Mouse (Mus musculus) olfactory bulb, adult 2 months (tissue): Measurements from ENCODE around the gene Smg6. TPM values are rescaled to one million over a fixed set of nuclear protein-coding genes. Genes with fewer than 3 reads are reported as not detected.
A peak's percentile ranks its signal among the peaks of the same experiment; 100 is the strongest.
"Not testable (repeated sequence)": the region's sequence is repeated elsewhere in the genome, so short reads cannot be mapped to it uniquely, and the experiment has no call there.

Source experiments
- H3K27ac ChIP-seq: fragments of 200-500 bp; 2 replicates; pipeline ENCODE4 v1.5.1; 2012; ENCODE audit warnings: low read depth, low read length; ENCODE audit not compliant: insufficient read depth
- H3K4me1 ChIP-seq: fragments of 200-500 bp; 2 replicates; pipeline ENCODE4 v1.6.1; 2012; ENCODE audit warnings: low read length; ENCODE audit not compliant: control insufficient read depth, insufficient read depth
- H3K4me3 ChIP-seq: fragments of 200-500 bp; 2 replicates; pipeline ENCODE4 v1.5.1; 2012; ENCODE audit warnings: mild to moderate bottlenecking, low read depth, low read length, moderate library complexity; ENCODE audit not compliant: insufficient read depth
- CTCF ChIP-seq: fragments of 200-500 bp; IDR thresholded peaks from 2 replicates; pipeline ENCODE4 v1.5.1; 2012; ENCODE audit warnings: low read depth, mild to moderate bottlenecking, low read length, moderate library complexity; ENCODE audit not compliant: insufficient read depth
- POLR2A ChIP-seq: fragments of 200-500 bp; IDR thresholded peaks from 2 replicates; pipeline ENCODE4 v1.6.1; 2012; ENCODE audit warnings: mild to moderate bottlenecking, low read depth, low read length, moderate library complexity; ENCODE audit not compliant: insufficient read depth
- WGBS: fragments of 180-500 bp; shearing (Covaris S2); methylation state at CpG from one replicate; pipeline ENCODE4 v1.1.7; 2018; 5-methylcytosine and 5-hydroxymethylcytosine counted together
- polyA plus RNA-seq: library from polyadenylated mRNA; stranded (reverse); fragments of >200 nt; gene quantifications from 2 replicates; pipeline ENCODE4 v1.2.4, GENCODE M21; 2012; ENCODE audit warnings: low replicate concordance; ENCODE audit not compliant: missing spikeins, insufficient read depth, insufficient read length

The Smg6 gene
- polyA plus RNA-seq, 1 experiment: 86.4 TPM

GRCm38 (mm10) chr11:75000869-75001653, 75.4 kb downstream of the Smg6 start:
- Histone ChIP-seq H3K4me3 (no peak overlapping the region), H3K27ac (no peak overlapping the region), H3K4me1 (no peaks in the 10 kb centered on the region)
- TF ChIP-seq POLR2A (no peak), CTCF (no peak)
- WGBS: 58% methylated on average over 10 of the region's 10 CpGs

DNA sequence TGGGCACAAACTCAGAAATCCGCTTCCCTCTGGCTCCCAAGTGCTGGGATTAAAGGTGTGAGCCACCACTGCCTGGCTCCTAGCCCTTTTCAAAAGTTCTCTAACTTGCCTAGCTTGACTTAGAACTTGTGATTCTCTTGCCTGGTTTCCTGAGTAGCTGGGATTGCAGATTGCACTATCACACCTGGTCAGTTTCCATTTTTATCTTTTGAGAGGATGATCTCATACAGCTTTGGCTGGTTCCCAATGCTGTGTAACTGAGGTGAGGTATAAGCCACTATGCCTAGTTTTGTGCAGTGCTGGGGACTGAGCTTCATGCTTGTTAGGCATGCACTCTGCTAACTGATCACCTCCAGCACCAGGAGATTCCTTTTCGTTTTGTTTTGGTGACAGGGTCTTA, 82.6 kb downstream of the Smg6 start:
- Histone ChIP-seq H3K4me1 (peaks cover 4% of the 10 kb centered on the region), H3K27ac (no peak overlapping the region), H3K4me3 (no peak overlapping the region)
- TF ChIP-seq CTCF (no peak), POLR2A (no peak)
- WGBS: 78% methylated on average over 2 of the region's 2 CpGs

DNA sequence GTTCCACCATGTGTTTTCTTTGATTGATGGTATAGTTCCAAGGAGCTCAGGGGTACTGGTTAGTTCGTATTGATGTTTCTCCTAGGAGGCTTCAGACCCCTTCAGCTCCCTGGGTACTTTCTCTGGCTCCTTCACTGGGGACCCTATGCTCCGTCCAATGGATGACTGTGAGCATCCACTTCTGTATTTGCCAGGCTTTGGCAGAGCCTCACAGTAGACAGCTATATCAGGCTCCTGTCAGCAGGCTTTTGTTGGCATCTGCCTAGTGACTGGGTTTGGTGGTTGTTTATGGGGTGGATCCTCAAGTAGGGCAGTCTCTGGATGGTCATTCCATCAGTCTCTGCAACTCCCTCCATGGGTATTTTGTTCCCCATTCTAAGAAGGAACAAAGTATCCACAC, 83.9 kb downstream of the Smg6 start:
- not testable (repeated sequence) for H3K27ac ChIP-seq, H3K4me3 ChIP-seq
- peaks cover 10% of the 10 kb centered on the region for H3K4me1 ChIP-seq
- 90% methylated on average over 2 of the region's 2 CpGs for WGBS

DNA sequence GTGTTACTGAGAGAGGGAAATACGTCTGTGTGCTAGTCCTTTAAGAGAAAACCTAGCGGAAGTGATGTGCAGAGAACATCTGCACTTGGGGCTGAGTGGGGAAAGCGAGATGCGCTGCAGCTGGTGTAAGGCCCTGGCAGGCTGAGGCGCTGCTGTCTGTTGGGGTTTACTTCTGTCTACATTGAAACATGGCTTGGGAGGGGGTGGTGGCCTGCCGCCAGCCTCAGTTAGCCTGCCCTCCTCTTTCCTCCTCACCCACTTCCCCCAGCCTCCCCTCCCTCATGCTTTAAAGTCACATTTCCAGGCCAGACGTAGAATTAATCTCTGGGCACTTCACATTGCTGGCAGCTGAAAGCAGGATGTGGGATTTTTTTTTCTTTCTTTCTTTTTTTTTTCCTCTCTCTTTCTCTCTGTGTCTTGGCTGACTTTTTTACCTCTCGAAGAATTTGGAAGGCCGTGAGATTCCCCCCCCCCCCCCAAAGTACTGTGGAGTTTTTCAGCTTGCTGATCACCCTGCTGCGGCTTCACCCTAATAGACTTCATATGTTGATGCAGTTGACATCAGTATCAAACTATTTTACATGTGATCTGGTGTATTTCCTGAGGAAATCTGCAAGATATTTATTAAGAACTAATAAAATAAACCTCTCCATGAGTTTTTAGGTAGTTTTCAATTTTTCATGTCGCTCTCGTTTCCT, 87.5 kb downstream of the Smg6 start:
- H3K4me3 ChIP-seq: peak overlapping the region; percentile 27
- TF ChIP-seq CTCF: no peak
- TF ChIP-seq POLR2A: no peak
- WGBS: 9% methylated on average over 12 of the region's 12 CpGs
- peaks cover 19% of the 10 kb centered on the region for H3K4me1 ChIP-seq
- H3K27ac ChIP-seq: peak overlapping the region; percentile 75

GRCm38 (mm10) chr11:75013764-75014695, 88.4 kb downstream of the Smg6 start:
- no peak for TF ChIP-seq POLR2A
- WGBS: 69% methylated on average over 12 of the region's 12 CpGs
- Histone ChIP-seq H3K4me3 (no peak overlapping the region), H3K27ac (peak overlapping the region; percentile 70; the same call in 1 of the 2 replicates), H3K4me1 (peaks cover 19% of the 10 kb centered on the region)

GRCm38 (mm10) chr11:75014816-75015215, 89.2 kb downstream of the Smg6 start:
- peak overlapping the region; percentile 70 for H3K27ac ChIP-seq
- no peak overlapping the region for H3K4me3 ChIP-seq
- TF ChIP-seq CTCF (no peak), POLR2A (no peak)
- 47% methylated on average over 4 of the region's 4 CpGs for WGBS
- H3K4me1 ChIP-seq: peaks cover 19% of the 10 kb centered on the region

DNA sequence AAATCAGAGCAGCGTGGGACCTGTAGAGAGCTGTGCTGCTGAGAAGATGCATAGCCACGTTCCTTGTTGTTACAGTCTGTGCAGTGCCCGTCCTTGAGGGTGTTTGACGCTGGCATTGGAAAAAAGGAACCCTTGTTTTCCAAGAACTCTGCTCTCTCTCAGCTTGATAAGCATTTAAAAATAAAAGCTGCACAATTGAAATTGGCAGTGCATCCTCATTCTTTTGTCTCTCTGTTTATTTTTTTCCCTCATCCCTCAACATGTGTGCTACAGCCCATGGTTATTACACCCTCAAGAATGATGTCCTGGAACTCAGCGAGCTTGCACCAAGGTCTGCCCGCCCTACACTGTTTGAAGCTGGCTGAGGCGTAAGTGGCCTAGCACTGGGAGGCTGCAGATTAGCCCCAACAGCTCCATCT, 89.8 kb downstream of the Smg6 start:
- 11% methylated on average over 7 of the region's 7 CpGs for WGBS
- Histone ChIP-seq H3K27ac (peak overlapping the region; percentile 70), H3K4me1 (peaks cover 19% of the 10 kb centered on the region), H3K4me3 (no peak overlapping the region)
- no peak for TF ChIP-seq POLR2A
- no peak for TF ChIP-seq CTCF

GRCm38 (mm10) chr11:75016309-75016860, 90.8 kb downstream of the Smg6 start:
- H3K4me3 ChIP-seq: no peak overlapping the region
- TF ChIP-seq CTCF: no peak
- TF ChIP-seq POLR2A: no peak
- H3K27ac ChIP-seq: peak overlapping the region; percentile 49; the same call in 1 of the 2 replicates
- WGBS: 80% methylated on average over 5 of the region's 5 CpGs
- peaks cover 19% of the 10 kb centered on the region for H3K4me1 ChIP-seq

- 72% methylated on average over 2 of the region's 2 CpGs for WGBS
- Histone ChIP-seq H3K4me1 (peaks cover 19% of the 10 kb centered on the region), H3K4me3 (no peak overlapping the region)
These were observed 92.2 kb downstream of the Smg6 start for GRCm38 (mm10) chr11:75017831-75018230.

More at GRCm38 (mm10) chr11:75017831-75018230, 92.2 kb downstream of the Smg6 start:
- TF ChIP-seq POLR2A (no peak), CTCF (no peak)
- H3K27ac ChIP-seq: no peak overlapping the region
